Mouse (Mus musculus) lung, postnatal 0 days (tissue): Measurements from ENCODE around the gene Kcnq1. TPM values are rescaled to one million over a fixed set of nuclear protein-coding genes. Genes with fewer than 3 reads are reported as not detected.
A peak's percentile ranks its signal among the peaks of the same experiment; 100 is the strongest.

Source experiments
- ATAC-seq: fragments of 200-750 bp; cut with Nextera tagmentation; 2 replicates; pipeline ENCODE4 v1.8.0; 2017; ENCODE audit warnings: moderate library complexity
- DNase-seq: peaks from one replicate; pipeline ENCODE4 v3.0.0-alpha.2; 2016; ENCODE audit warnings: low spot score
- H3K27ac ChIP-seq: fragments of 300-500 bp; sonication (generic); 2 replicates; pipeline ENCODE4 v1.5.1; 2014; ENCODE audit warnings: antibody characterized with exemption, mild to moderate bottlenecking, low read length, mixed read lengths
- H3K27me3 ChIP-seq: fragments of 300-500 bp; sonication (generic); replicated peaks from 2 replicates; pipeline ENCODE4 v1.6.1; 2014; ENCODE audit warnings: low read length, mixed read lengths; ENCODE audit not compliant: insufficient read depth
- H3K36me3 ChIP-seq: fragments of 300-500 bp; sonication (generic); 2 replicates; pipeline ENCODE4 v1.6.1; 2014; ENCODE audit warnings: low read length, mixed read lengths; ENCODE audit not compliant: insufficient read depth
- H3K4me1 ChIP-seq: fragments of 300-500 bp; sonication (generic); 2 replicates; pipeline ENCODE4 v1.6.1; 2014; ENCODE audit warnings: antibody characterized with exemption, low read depth, low read length, mixed read lengths; ENCODE audit not compliant: insufficient read depth
- H3K4me2 ChIP-seq: fragments of 300-500 bp; sonication (generic); replicated peaks from 2 replicates; pipeline ENCODE4 v1.6.1; 2014; ENCODE audit warnings: low read depth, mild to moderate bottlenecking, low read length, moderate library complexity, mixed read lengths
- H3K4me3 ChIP-seq: fragments of 300-500 bp; sonication (generic); 2 replicates; pipeline ENCODE4 v1.5.1; 2014; ENCODE audit warnings: low read depth, low read length
- H3K9ac ChIP-seq: fragments of 300-500 bp; sonication (generic); replicated peaks from 2 replicates; pipeline ENCODE4 v1.6.1; 2014; ENCODE audit warnings: low read depth, mild to moderate bottlenecking
- H3K9me3 ChIP-seq: fragments of 300-500 bp; sonication (generic); 2 replicates; pipeline ENCODE4 v1.6.1; 2016; ENCODE audit warnings: low read length, mixed read lengths
- CTCF ChIP-seq: IDR thresholded peaks from 2 replicates; pipeline ENCODE4 v1.5.1; 2016; ENCODE audit warnings: antibody characterized with exemption, mild to moderate bottlenecking
- EP300 ChIP-seq: IDR thresholded peaks from 2 replicates; pipeline ENCODE4 v1.6.1; 2016; ENCODE audit warnings: antibody characterized with exemption, mild to moderate bottlenecking, control low read depth
- WGBS: fragments of 180-500 bp; shearing (Covaris S2); extraction: QIAGEN DNeasy Blood & Tissue Kit; methylation state at CpG from one replicate; pipeline ENCODE4 v1.1.7; 2014; 5-methylcytosine and 5-hydroxymethylcytosine counted together
- polyA plus RNA-seq: library from polyadenylated mRNA; unstranded; fragments of >200 nt; fragmentation: Nextera tagmentation; extraction: Ambion mirVana; gene quantifications from 2 replicates; pipeline ENCODE4 v1.2.1, GENCODE M21; 2015

Gene Kcnq1
- polyA plus RNA-seq, 1 experiment from 2014 or later, result 11.8 TPM

GRCm38 (mm10) chr7:143373265-143373664 lies 267.1 kb downstream of the Kcnq1 start:
- no peak for ATAC-seq
- Histone ChIP-seq H3K9me3 (no peaks in the 10 kb centered on the region), H3K4me1 (no peaks in the 10 kb centered on the region; the same call in 1 of the 2 replicates), H3K4me3 (no peak overlapping the region), H3K27ac (no peak overlapping the region), H3K36me3 (no peaks in the 10 kb centered on the region), H3K27me3 (no peaks in the 10 kb centered on the region), H3K9ac (no peak overlapping the region), H3K4me2 (no peak overlapping the region)
- no peak for TF ChIP-seq CTCF
- no peak for TF ChIP-seq EP300
- 80% methylated on average over 3 of the region's 3 CpGs for WGBS
- DNase-seq, result no peak

DNA sequence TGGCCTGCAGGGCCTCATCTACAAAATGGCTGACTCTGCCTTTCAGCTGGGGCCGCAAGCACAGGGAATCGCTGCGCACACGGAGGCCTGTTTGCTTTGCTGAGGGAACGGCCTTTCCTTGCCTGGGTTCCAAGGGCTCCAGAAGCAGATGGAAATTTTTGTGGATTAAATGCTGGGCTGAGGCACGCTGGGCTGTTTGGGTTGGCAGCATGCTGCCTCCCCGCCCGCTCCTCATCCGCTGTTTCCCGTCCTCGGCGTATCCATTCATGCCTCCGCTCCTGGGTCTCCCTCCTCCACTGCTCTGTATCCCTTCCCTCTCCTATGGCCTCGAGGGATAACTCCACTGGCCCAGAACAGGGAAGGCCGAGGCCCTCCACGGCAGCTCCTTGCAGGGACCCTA lies 269.8 kb downstream of the Kcnq1 start:
- no peak for ATAC-seq

DNA sequence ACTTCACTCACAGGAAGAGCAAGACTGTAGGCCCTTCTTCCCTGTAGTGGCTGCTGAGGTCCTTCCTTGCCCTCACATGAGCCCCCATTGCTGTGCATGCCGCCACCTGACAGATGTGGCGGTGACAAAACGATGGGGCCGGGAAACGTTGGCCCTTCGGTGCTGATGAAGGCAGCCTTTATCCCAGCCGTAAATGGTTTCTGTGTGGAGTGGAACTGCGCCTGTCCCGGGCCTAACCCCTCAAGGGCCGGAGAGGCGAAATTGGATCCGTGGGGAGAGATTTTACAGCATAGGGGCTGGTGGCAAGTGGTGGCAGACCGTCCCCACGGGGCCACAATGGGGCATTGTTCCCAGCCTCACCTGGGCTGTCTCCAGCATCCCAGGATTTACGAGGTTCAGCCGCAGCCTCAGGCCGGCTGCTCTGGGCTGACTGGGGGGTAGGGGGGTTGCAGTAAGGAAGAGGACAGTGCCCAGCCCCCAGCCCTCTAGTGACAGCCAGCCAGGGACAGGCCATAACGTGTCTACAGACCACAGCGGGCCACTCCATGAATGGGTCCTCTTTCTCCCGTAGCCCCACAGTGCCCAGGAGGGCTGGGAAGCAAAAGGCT lies 274.4 kb downstream of the Kcnq1 start:
- Histone ChIP-seq H3K36me3 (no peaks in the 10 kb centered on the region), H3K27me3 (no peaks in the 10 kb centered on the region), H3K9ac (no peak overlapping the region), H3K4me3 (no peak overlapping the region), H3K4me2 (no peak overlapping the region), H3K4me1 (no peaks in the 10 kb centered on the region), H3K27ac (no peak overlapping the region), H3K9me3 (no peaks in the 10 kb centered on the region)
- DNase-seq, result no peak
- no peak for ATAC-seq
- WGBS, result 69% methylated on average over 20 of the region's 20 CpGs
- TF ChIP-seq CTCF, result no peak

More for the DNA sequence above, 269.8 kb downstream of the Kcnq1 start:
- Histone ChIP-seq H3K27ac (no peak overlapping the region), H3K4me2 (no peak overlapping the region), H3K9me3 (no peaks in the 10 kb centered on the region), H3K4me1 (no peaks in the 10 kb centered on the region), H3K27me3 (no peaks in the 10 kb centered on the region), H3K4me3 (no peak overlapping the region), H3K9ac (no peak overlapping the region), H3K36me3 (no peaks in the 10 kb centered on the region)
- TF ChIP-seq EP300, result no peak
- TF ChIP-seq CTCF, result no peak
- DNase-seq, result no peak
- 86% methylated on average over 16 of the region's 16 CpGs for WGBS

DNA sequence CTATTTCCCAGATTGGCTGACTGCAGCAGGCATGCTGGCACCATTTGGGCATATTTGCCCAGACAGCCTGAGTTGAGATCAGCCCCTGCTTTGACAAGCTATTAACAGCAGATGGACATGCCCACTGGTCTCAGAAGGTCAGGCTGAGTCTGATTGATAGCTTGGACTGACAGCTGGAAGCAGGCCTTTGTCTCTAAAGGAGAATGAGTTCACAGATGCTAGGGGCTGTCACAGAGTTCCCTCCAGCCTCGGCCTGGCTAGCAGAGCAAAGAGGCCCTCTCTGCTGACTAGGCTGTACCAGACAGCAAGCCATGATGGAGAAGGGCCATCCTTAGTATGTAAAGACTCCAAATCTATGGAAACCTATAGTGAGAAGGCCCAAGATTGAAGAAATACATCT lies 280.5 kb downstream of the Kcnq1 start:
- TF ChIP-seq EP300, result no peak
- TF ChIP-seq CTCF, result no peak
- no peaks in the 10 kb centered on the region for H3K36me3 ChIP-seq
- ATAC-seq, result no peak
- H3K9me3 ChIP-seq, result no peaks in the 10 kb centered on the region
- no peaks in the 10 kb centered on the region for H3K27me3 ChIP-seq
- H3K9ac ChIP-seq, result no peak overlapping the region
- peaks cover 9% of the 10 kb centered on the region; the same call in 1 of the 2 replicates for H3K4me1 ChIP-seq
- WGBS, result 53% methylated on average over 1 of the region's 1 CpGs
- H3K4me3 ChIP-seq, result no peak overlapping the region
- H3K27ac ChIP-seq, result no peak overlapping the region
- no peak for DNase-seq
- no peak overlapping the region for H3K4me2 ChIP-seq

DNA sequence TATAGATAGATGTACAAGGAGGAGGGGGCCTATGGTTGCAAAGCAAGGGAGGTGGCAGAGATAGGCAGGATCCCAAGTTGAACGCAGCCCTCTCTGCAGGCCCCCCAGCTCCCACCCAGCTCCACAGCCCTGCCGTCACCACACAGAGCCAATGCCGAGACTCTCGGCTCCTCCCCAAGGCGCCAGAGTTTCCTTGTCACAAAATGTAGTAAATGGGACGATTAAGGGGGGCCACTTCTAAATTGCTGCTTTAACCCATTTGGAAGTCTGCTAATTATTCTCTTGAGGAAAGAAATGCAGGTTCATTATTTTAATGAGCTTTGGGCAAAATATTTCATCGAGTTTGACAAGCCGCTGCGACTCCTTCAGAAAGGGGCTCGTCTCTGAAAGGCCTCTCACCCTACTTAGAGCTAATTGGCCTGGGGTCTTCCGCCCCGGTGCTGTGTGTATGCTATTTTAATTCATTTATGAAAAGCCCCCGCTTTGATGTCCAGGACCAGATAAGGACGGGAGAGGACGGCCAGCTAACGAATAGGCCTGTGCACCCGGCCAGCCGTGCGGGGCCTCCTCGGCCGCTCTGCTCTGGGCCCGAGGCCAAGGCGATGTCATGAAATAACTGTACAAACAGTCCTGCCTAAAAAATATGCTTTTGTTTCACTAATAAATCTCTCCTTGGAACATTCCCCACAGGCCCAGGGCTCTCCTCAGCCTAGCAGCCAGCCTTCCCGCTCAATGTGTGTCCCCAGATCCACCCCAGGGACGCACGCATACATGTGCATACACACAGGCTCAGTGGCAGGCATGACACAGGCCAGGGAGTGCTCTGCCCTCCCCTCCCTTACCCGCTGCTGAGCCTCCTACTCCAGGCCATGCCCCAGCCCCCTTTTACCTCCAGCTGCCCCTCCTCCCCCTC lies 282.9 kb downstream of the Kcnq1 start:
- 28% methylated on average over 27 of the region's 27 CpGs for WGBS
- peak; percentile 83 for ATAC-seq
- H3K9ac ChIP-seq, result no peak overlapping the region
- DNase-seq, result peak; percentile 80
- H3K27ac ChIP-seq, result peak overlapping the region; percentile 54; the same call in 1 of the 2 replicates
- H3K9me3 ChIP-seq, result no peaks in the 10 kb centered on the region
- H3K4me2 ChIP-seq, result no peak overlapping the region
- H3K27me3 ChIP-seq, result no peaks in the 10 kb centered on the region
- no peak overlapping the region for H3K4me3 ChIP-seq
- peaks cover 9% of the 10 kb centered on the region; the same call in 1 of the 2 replicates for H3K4me1 ChIP-seq
- TF ChIP-seq CTCF, result no peak
- no peak; the same call in 1 of the 2 replicates for TF ChIP-seq EP300
- H3K36me3 ChIP-seq, result no peaks in the 10 kb centered on the region

DNA sequence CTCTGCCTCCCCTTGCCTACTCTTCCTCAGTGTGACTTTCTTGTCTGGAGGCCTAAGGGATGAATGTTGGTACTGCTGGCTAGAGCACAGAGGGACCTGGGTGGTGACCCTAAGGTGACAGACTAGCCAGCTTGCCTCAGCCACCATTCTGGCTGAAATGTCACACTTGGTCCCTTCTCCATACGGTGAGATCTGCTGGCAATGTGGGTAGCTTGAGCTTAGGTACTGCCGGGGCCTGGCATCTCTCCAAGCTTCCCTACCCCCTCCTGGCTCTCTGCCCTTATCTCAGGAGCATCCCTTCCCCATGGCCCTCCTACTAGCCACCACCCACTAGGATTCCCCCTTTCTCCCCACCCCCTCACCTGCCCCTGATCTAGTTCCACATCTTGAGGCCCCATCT lies 283.7 kb downstream of the Kcnq1 start:
- ATAC-seq, result no peak
- WGBS, result 20% methylated on average over 2 of the region's 2 CpGs
- Histone ChIP-seq H3K27ac (peak overlapping the region; percentile 54), H3K4me1 (peaks cover 9% of the 10 kb centered on the region; the same call in 1 of the 2 replicates), H3K27me3 (no peaks in the 10 kb centered on the region), H3K4me3 (no peak overlapping the region), H3K9ac (no peak overlapping the region), H3K36me3 (no peaks in the 10 kb centered on the region), H3K4me2 (no peak overlapping the region), H3K9me3 (no peaks in the 10 kb centered on the region)
- no peak for TF ChIP-seq CTCF
- no peak for TF ChIP-seq EP300
- no peak for DNase-seq
